Mouse (Mus musculus): ENCODE data around the gene Gsg1l.

- TF ChIP-seq EP300 (IDR thresholded peaks at IDR 0.05; ENCODE audit: insufficient read depth, low read depth, low read length) (no peak), POLR2A (IDR thresholded peaks at IDR 0.05; ENCODE audit: insufficient read depth, low read length) (no peak)
These were observed 221.8 kb downstream of the Gsg1l start for GRCm38 (mm10) chr7:125860421-125860820.

Measured in ES-Bruce4 (cell line).